Mouse (Mus musculus) CH12F3 (cell line): ENCODE results near the gene Sh2d4b.

Source experiments
- in situ Hi-C: fragments of 300-500 bp; cut with MboI; formaldehyde crosslinking; loops from 2 replicates; pipeline ENCODE4 v1.14.3; 2020; ENCODE audit warnings: low sequenced_read_pairs

Gene Sh2d4b

GRCm38 (mm10) chr14:40911529-40911928, 18.5 kb upstream of the Sh2d4b start:
- in situ Hi-C loops: loop anchor here (5.0 kb wide), 1 partner anchor 121 kb away; no protein-coding TSS in a partner anchor

- in situ Hi-C loops: no loop called here
These were observed 15.7 kb upstream of the Sh2d4b start for GRCm38 (mm10) chr14:40908763-40909162.

GRCm38 (mm10) chr14:40906770-40907169, 13.7 kb upstream of the Sh2d4b start:
- in situ Hi-C loops: no loop called here

- in situ Hi-C loops: no loop called here
These were observed 12.7 kb upstream of the Sh2d4b start for GRCm38 (mm10) chr14:40905813-40906212.

- in situ Hi-C loops: no loop called here
These were observed 9.4 kb upstream of the Sh2d4b start for GRCm38 (mm10) chr14:40902307-40903055.

- in situ Hi-C loops: no loop called here
These were observed 7.2 kb upstream of the Sh2d4b start for GRCm38 (mm10) chr14:40900267-40900666.

GRCm38 (mm10) chr14:40897916-40898315, 4.8 kb upstream of the Sh2d4b start:
- in situ Hi-C loops: no loop called here

- in situ Hi-C loops: no loop called here
These were observed 2.6 kb upstream of the Sh2d4b start for GRCm38 (mm10) chr14:40895681-40896080.

- in situ Hi-C loops: no loop called here
These were observed 1.6 kb upstream of the Sh2d4b start for GRCm38 (mm10) chr14:40894576-40895247.

GRCm38 (mm10) chr14:40893884-40894283, 818 bp upstream of the Sh2d4b start:
- in situ Hi-C loops: no loop called here

- in situ Hi-C loops: no loop called here
These were observed 690 bp downstream of the Sh2d4b start for GRCm38 (mm10) chr14:40892326-40892825.

GRCm38 (mm10) chr14:40891506-40891905, 1.6 kb downstream of the Sh2d4b start:
- in situ Hi-C loops: no loop called here

- in situ Hi-C loops: no loop called here
These were observed 3.4 kb downstream of the Sh2d4b start for GRCm38 (mm10) chr14:40889704-40890103.

- in situ Hi-C loops: no loop called here
These were observed 3.9 kb downstream of the Sh2d4b start for GRCm38 (mm10) chr14:40889181-40889580.

- in situ Hi-C loops: no loop called here
These were observed 6.5 kb downstream of the Sh2d4b start for GRCm38 (mm10) chr14:40886428-40887202.

GRCm38 (mm10) chr14:40885752-40886151, 7.3 kb downstream of the Sh2d4b start:
- in situ Hi-C loops: no loop called here

GRCm38 (mm10) chr14:40885225-40885624, 7.8 kb downstream of the Sh2d4b start:
- in situ Hi-C loops: no loop called here

- in situ Hi-C loops: no loop called here
These were observed 18.5 kb downstream of the Sh2d4b start for GRCm38 (mm10) chr14:40874565-40874964.

- in situ Hi-C loops: no loop called here
These were observed 19.1 kb downstream of the Sh2d4b start for GRCm38 (mm10) chr14:40873961-40874360.

GRCm38 (mm10) chr14:40870598-40870997, 22.5 kb downstream of the Sh2d4b start:
- in situ Hi-C loops: no loop called here

- in situ Hi-C loops: no loop called here
These were observed 28.1 kb downstream of the Sh2d4b start for GRCm38 (mm10) chr14:40864811-40865514.
